Mouse (Mus musculus) liver, embryonic 14.5 days (tissue): Measurements from ENCODE around the gene Itpr3. TPM values are rescaled to one million over a fixed set of nuclear protein-coding genes. Genes with fewer than 3 reads are reported as not detected.

ENCODE experiments used
- ATAC-seq: fragments of 200-750 bp; cut with Nextera tagmentation; 2 replicates; pipeline ENCODE4 v1.8.0; 2017; ENCODE audit warnings: moderate number of reproducible peaks, mild to moderate bottlenecking, moderate library complexity; ENCODE audit not compliant: insufficient read depth
- DNase-seq, 3 experiments: peaks; one replicate each; pipeline ENCODE4 v3.0.0-alpha.2; 2012 to 2013; ENCODE audit warnings: low read depth in 3 of 3, low spot score in 3 of 3
- H3K27ac ChIP-seq: fragments of 300-500 bp; sonication (generic); 2 replicates; pipeline ENCODE4 v1.5.1; 2014; ENCODE audit warnings: moderate library complexity, mild to moderate bottlenecking, control low read depth, inconsistent platforms
- H3K27me3 ChIP-seq: fragments of 300-500 bp; sonication (generic); 2 replicates; pipeline ENCODE4 v1.6.1; 2014; ENCODE audit warnings: mild to moderate bottlenecking, low read length, moderate library complexity; ENCODE audit not compliant: control insufficient read depth, insufficient read depth
- H3K36me3 ChIP-seq: fragments of 300-500 bp; sonication (generic); replicated peaks from 2 replicates; pipeline ENCODE4 v1.6.1; 2014; ENCODE audit warnings: low read depth; ENCODE audit not compliant: control insufficient read depth, insufficient read depth
- H3K4me1 ChIP-seq, 2 experiments: fragments of 200-500 bp in 1 of 2; fragments of 300-500 bp in 1 of 2; sonication (generic) in 1 of 2; replicated peaks; 2 replicates each; pipeline ENCODE4 v1.6.1; 2012 to 2014; ENCODE audit warnings: antibody characterized with exemption in 1 of 2, inconsistent platforms in 1 of 2, low read length in 1 of 2; ENCODE audit not compliant: control insufficient read depth in 2 of 2, insufficient read depth in 2 of 2
- H3K4me2 ChIP-seq: fragments of 300-500 bp; sonication (generic); 2 replicates; pipeline ENCODE4 v1.6.1; 2014; ENCODE audit warnings: low read depth, mild to moderate bottlenecking, control low read depth, moderate library complexity
- H3K4me3 ChIP-seq, 2 experiments: fragments of 200-500 bp in 1 of 2; fragments of 300-500 bp in 1 of 2; sonication (generic) in 1 of 2; 2 replicates each; pipeline ENCODE4 v1.5.1; 2012 to 2014; ENCODE audit warnings: low read depth in 2 of 2, low read length in 2 of 2, mild to moderate bottlenecking in 2 of 2, control low read depth in 1 of 2, inconsistent platforms in 1 of 2, moderate library complexity in 1 of 2; ENCODE audit not compliant: insufficient read depth in 1 of 2
- H3K9ac ChIP-seq: fragments of 300-500 bp; sonication (generic); replicated peaks from 2 replicates; pipeline ENCODE4 v1.6.1; 2014; ENCODE audit warnings: mild to moderate bottlenecking, control low read depth, moderate library complexity
- H3K9me3 ChIP-seq: fragments of 300-500 bp; sonication (generic); 2 replicates; pipeline ENCODE4 v1.6.1; 2016; ENCODE audit warnings: low read length, mixed read lengths; ENCODE audit not compliant: control insufficient read depth
- CTCF ChIP-seq: IDR thresholded peaks from 2 replicates; pipeline ENCODE4 v1.5.1; 2016; ENCODE audit warnings: antibody characterized with exemption, low read depth, control low read depth
- EP300 ChIP-seq: IDR thresholded peaks from 2 replicates; pipeline ENCODE4 v1.6.1; 2016; ENCODE audit warnings: antibody characterized with exemption, low read depth
- WGBS: fragments of 180-500 bp; shearing (Covaris S2); extraction: QIAGEN DNeasy Blood & Tissue Kit; methylation state at CpG from one replicate; pipeline ENCODE4 v1.1.7; 2014; ENCODE audit not compliant: insufficient replicate concordance; 5-methylcytosine and 5-hydroxymethylcytosine counted together
- polyA plus RNA-seq, 2 experiments: library from polyadenylated mRNA; depleted of rRNA in 1 of 2; stranded (reverse) in 1 of 2; unstranded in 1 of 2; fragments of >200 nt; fragmentation: Nextera tagmentation in 1 of 2; extraction: Ambion mirVana in 1 of 2; gene quantifications; 2 replicates each; pipeline versions ENCODE4 v1.2.1 to v1.2.3; 2012 to 2014

The Itpr3 gene
- polyA plus RNA-seq, 2 experiments = 0.53 to 0.96 TPM

GRCm38 (mm10) chr17:27017564-27018499 lies 39.3 kb upstream of the Itpr3 start:
- H3K27ac ChIP-seq = no peak overlapping the region; the same call in 1 of the 2 replicates
- no peak for TF ChIP-seq CTCF
- TF ChIP-seq EP300 = no peak
- peaks cover 6% of the 10 kb centered on the region for H3K36me3 ChIP-seq
- peak; percentile 71 for ATAC-seq
- H3K4me3 ChIP-seq = peak overlapping the region; percentile 65 to 76
- peak overlapping the region; percentile 68 for H3K4me2 ChIP-seq
- no peaks in the 10 kb centered on the region for H3K27me3 ChIP-seq
- WGBS = 6% methylated on average over 34 of the region's 34 CpGs
- DNase-seq = peak; percentile 71 to 80 (median 72)
- peaks cover 0 to under 1% of the 10 kb centered on the region in 2 experiments; a peak in 2 of 4 replicates for H3K4me1 ChIP-seq
- peak overlapping the region; percentile 63 for H3K9ac ChIP-seq
- no peaks in the 10 kb centered on the region for H3K9me3 ChIP-seq

GRCm38 (mm10) chr17:27018555-27019196 lies 38.4 kb upstream of the Itpr3 start:
- H3K9me3 ChIP-seq = no peaks in the 10 kb centered on the region
- no peaks in the 10 kb centered on the region for H3K4me1 ChIP-seq
- H3K27me3 ChIP-seq = no peaks in the 10 kb centered on the region
- H3K4me3 ChIP-seq = peak overlapping the region in 1 of 2 experiments; percentile 65; a peak in 2 of 4 replicates
- WGBS = 46% methylated on average over 12 of the region's 12 CpGs
- TF ChIP-seq CTCF (no peak), EP300 (no peak)
- H3K9ac ChIP-seq = peak overlapping the region; percentile 63
- peak overlapping the region; percentile 68 for H3K4me2 ChIP-seq
- ATAC-seq = no peak
- DNase-seq = no peak
- no peak overlapping the region for H3K27ac ChIP-seq
- peaks cover 6% of the 10 kb centered on the region for H3K36me3 ChIP-seq

DNA sequence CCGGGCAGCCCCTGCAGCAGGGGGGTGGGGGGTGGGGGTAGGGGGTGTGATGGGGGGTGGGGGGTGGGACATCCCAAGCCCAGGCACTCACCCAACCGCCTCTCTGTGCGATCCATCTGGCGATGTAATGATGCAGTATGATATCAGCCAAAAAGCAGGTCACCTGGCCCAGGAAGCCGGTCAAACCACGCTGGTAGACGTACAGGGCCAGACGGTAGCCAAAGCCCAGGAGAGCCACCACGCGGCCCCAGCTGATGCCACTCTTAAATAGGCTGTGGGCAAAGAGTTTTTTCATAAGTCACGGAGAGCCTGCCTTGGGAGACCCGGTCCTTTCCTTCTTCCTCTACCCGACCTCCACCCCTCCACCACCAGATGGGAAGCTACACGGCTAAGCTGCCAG lies 36.0 kb upstream of the Itpr3 start:
- TF ChIP-seq CTCF = no peak
- no peak for TF ChIP-seq EP300
- H3K9me3 ChIP-seq = no peaks in the 10 kb centered on the region
- H3K27ac ChIP-seq = no peak overlapping the region
- H3K36me3 ChIP-seq = peaks cover 6% of the 10 kb centered on the region
- ATAC-seq = no peak
- H3K9ac ChIP-seq = no peak overlapping the region
- no peak for DNase-seq
- H3K4me1 ChIP-seq = no peaks in the 10 kb centered on the region
- H3K27me3 ChIP-seq = no peaks in the 10 kb centered on the region
- no peak overlapping the region for H3K4me3 ChIP-seq
- no peak overlapping the region for H3K4me2 ChIP-seq
- WGBS = 83% methylated on average over 14 of the region's 14 CpGs

DNA sequence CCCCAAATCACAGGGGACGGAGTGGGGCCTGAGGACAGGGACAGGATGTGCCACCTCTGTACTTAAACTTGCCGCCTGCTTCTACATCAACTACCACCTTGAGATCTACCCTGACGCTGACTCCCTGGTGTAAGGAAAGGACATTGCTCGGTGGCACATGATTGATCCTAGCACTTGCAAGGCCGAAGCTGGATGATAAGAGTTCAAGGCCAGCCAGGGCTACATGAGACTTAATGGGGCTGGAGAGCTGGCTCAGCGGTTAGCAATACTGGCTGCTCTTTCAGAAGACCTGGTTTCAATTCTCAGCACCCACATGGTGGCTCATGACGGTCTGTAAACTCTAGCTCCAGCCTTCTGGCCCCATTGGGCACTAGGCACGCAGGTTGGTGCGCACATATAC lies 35.4 kb upstream of the Itpr3 start:
- Histone ChIP-seq H3K36me3 (peaks cover 6% of the 10 kb centered on the region), H3K4me1 (no peaks in the 10 kb centered on the region), H3K4me3 (no peak overlapping the region), H3K4me2 (no peak overlapping the region), H3K9ac (no peak overlapping the region), H3K27ac (no peak overlapping the region), H3K9me3 (no peaks in the 10 kb centered on the region), H3K27me3 (no peaks in the 10 kb centered on the region)
- no peak for TF ChIP-seq CTCF
- no peak for ATAC-seq
- no peak for DNase-seq
- 77% methylated on average over 9 of the region's 9 CpGs for WGBS

DNA sequence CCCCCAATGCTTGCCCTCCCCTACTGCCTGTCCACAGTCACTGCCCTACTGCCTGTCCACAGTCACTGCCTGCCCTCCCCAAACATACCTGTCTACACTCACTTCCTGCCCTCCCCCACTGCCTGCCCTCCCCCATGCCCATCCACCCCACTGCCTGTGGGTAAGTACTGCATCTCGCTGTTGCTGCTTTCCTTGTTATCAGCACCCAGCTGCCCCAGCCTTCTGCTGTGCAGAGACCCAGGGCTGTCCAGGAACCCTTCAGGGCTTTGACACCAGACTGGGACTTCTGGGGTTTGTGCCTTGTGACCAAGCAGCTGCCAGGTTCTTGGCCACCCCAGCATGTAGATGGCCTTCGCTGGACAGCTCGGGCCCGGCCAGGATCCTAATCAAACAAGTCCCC lies 33.8 kb upstream of the Itpr3 start:
- Histone ChIP-seq H3K9me3 (no peaks in the 10 kb centered on the region), H3K4me3 (no peak overlapping the region), H3K27me3 (no peaks in the 10 kb centered on the region), H3K27ac (no peak overlapping the region), H3K4me1 (peaks cover 0 to 8% of the 10 kb centered on the region in 2 experiments; a peak in 3 of 4 replicates), H3K36me3 (peaks cover 6% of the 10 kb centered on the region), H3K9ac (no peak overlapping the region), H3K4me2 (no peak overlapping the region)
- ATAC-seq (peak; percentile 27; the same call in 1 of the 2 replicates), DNase-seq (no peak)
- WGBS = 62% methylated on average over 4 of the region's 4 CpGs
- TF ChIP-seq EP300 = no peak
- no peak for TF ChIP-seq CTCF
